Mouse (Mus musculus) forebrain, embryonic 16.5 days (tissue): ENCODE data around the gene Cox6b1. TPM values are rescaled to one million over a fixed set of nuclear protein-coding genes. Genes with fewer than 3 reads are reported as not detected.

Source experiments
- ATAC-seq: fragments of 200-750 bp; cut with Nextera tagmentation; 2 replicates; pipeline ENCODE4 v1.8.0; 2017; ENCODE audit warnings: mild to moderate bottlenecking, moderate library complexity
- H3K27ac ChIP-seq: fragments of 300-500 bp; sonication (generic); 2 replicates; pipeline ENCODE4 v1.5.1; 2014; ENCODE audit warnings: low read length, control low read depth
- H3K27me3 ChIP-seq: fragments of 300-500 bp; sonication (generic); replicated peaks from 2 replicates; pipeline ENCODE4 v1.6.1; 2014; ENCODE audit warnings: low read length; ENCODE audit not compliant: control insufficient read depth, insufficient read depth
- H3K36me3 ChIP-seq: fragments of 300-500 bp; sonication (generic); 2 replicates; pipeline ENCODE4 v1.6.1; 2014; ENCODE audit not compliant: control insufficient read depth, insufficient read depth
- H3K4me1 ChIP-seq: fragments of 300-500 bp; sonication (generic); replicated peaks from 2 replicates; pipeline ENCODE4 v1.6.1; 2014; ENCODE audit warnings: low read length; ENCODE audit not compliant: control insufficient read depth, insufficient read depth
- H3K4me2 ChIP-seq: fragments of 300-500 bp; sonication (generic); 2 replicates; pipeline ENCODE4 v1.6.1; 2014; ENCODE audit warnings: mild to moderate bottlenecking, low read length, control low read depth
- H3K4me3 ChIP-seq: fragments of 300-500 bp; sonication (generic); replicated peaks from 2 replicates; pipeline ENCODE4 v1.5.1; 2014; ENCODE audit warnings: mild to moderate bottlenecking, low read length, control low read depth
- H3K9ac ChIP-seq: fragments of 300-500 bp; sonication (generic); replicated peaks from 2 replicates; pipeline ENCODE4 v1.6.1; 2014; ENCODE audit warnings: low read depth, low read length, control low read depth
- H3K9me3 ChIP-seq: fragments of 300-500 bp; sonication (generic); 2 replicates; pipeline ENCODE4 v1.6.1; 2016; ENCODE audit warnings: low read length; ENCODE audit not compliant: control insufficient read depth
- WGBS: fragments of 180-500 bp; shearing (Covaris S2); extraction: QIAGEN DNeasy Blood & Tissue Kit; methylation state at CpG from one replicate; pipeline ENCODE4 v1.1.7; 2014; 5-methylcytosine and 5-hydroxymethylcytosine counted together
- polyA plus RNA-seq: library from polyadenylated mRNA; unstranded; fragments of >200 nt; fragmentation: Nextera tagmentation; extraction: Ambion mirVana; gene quantifications from 2 replicates; pipeline ENCODE4 v1.2.1, GENCODE M21; 2015

The Cox6b1 gene
- polyA plus RNA-seq, 1 experiment from 2014 or later, result 860 TPM

- WGBS, result 3% methylated on average over 5 of the region's 5 CpGs
- H3K4me3 ChIP-seq, result 0 out of 2 replicates have a peak within 1 kb of the TSS, but pooled peaks have one; percentile 8
- no peak within 1 kb of the TSS for H3K9ac ChIP-seq
- no peak for ATAC-seq
- no peaks in the 10 kb centered on the region for H3K9me3 ChIP-seq
- peaks cover 51% of the 10 kb centered on the region for H3K27me3 ChIP-seq
- H3K36me3 ChIP-seq, result peaks cover 6% of the 10 kb centered on the region
- H3K4me2 ChIP-seq, result peak within 1 kb of the TSS; percentile 14; the same call in 1 of the 2 replicates
- H3K4me1 ChIP-seq, result no peaks in the 10 kb centered on the region
- H3K27ac ChIP-seq, result no peak within 1 kb of the TSS
These were observed 9.8 kb upstream of the Cox6b1 start, which contains the start of gene Etv2 for GRCm38 (mm10) chr7:30635752-30636151. Gene Etv2, minus strand, starts transcription at chr7:30635852.

- no peak for ATAC-seq
- Histone ChIP-seq H3K4me3 (0 out of 2 replicates have a peak overlapping the region, but pooled peaks have one; percentile 8), H3K27ac (no peak overlapping the region), H3K4me1 (no peaks in the 10 kb centered on the region), H3K9ac (no peak overlapping the region), H3K36me3 (no peaks in the 10 kb centered on the region), H3K27me3 (peaks cover 52% of the 10 kb centered on the region), H3K4me2 (peak overlapping the region; percentile 14; the same call in 1 of the 2 replicates), H3K9me3 (no peaks in the 10 kb centered on the region)
- under 1% methylated on average over 20 of the region's 20 CpGs for WGBS
These were observed 8.7 kb upstream of the Cox6b1 start for GRCm38 (mm10) chr7:30634621-30635020.

- Histone ChIP-seq H3K4me2 (no peak overlapping the region), H3K9me3 (no peaks in the 10 kb centered on the region), H3K4me3 (no peak overlapping the region), H3K9ac (no peak overlapping the region), H3K27ac (no peak overlapping the region), H3K27me3 (peaks cover 54% of the 10 kb centered on the region), H3K36me3 (no peaks in the 10 kb centered on the region), H3K4me1 (no peaks in the 10 kb centered on the region)
- ATAC-seq, result no peak
- 5% methylated on average over 27 of the region's 27 CpGs for WGBS
These were observed 7.9 kb upstream of the Cox6b1 start for GRCm38 (mm10) chr7:30633762-30634412.

- Histone ChIP-seq H3K36me3 (no peaks in the 10 kb centered on the region), H3K4me3 (no peak overlapping the region), H3K27me3 (peaks cover 31% of the 10 kb centered on the region), H3K9me3 (no peaks in the 10 kb centered on the region), H3K9ac (no peak overlapping the region), H3K4me1 (peaks cover 9% of the 10 kb centered on the region), H3K27ac (no peak overlapping the region), H3K4me2 (no peak overlapping the region)
- ATAC-seq, result no peak
These were observed 3.1 kb upstream of the Cox6b1 start for GRCm38 (mm10) chr7:30629013-30629412.

GRCm38 (mm10) chr7:30626647-30627046 lies 696 bp upstream of the Cox6b1 start:
- Histone ChIP-seq H3K9me3 (no peaks in the 10 kb centered on the region), H3K36me3 (peaks cover 6% of the 10 kb centered on the region; the same call in 1 of the 2 replicates), H3K4me1 (peaks cover 9% of the 10 kb centered on the region), H3K4me3 (no peak overlapping the region), H3K27me3 (peaks cover 9% of the 10 kb centered on the region), H3K9ac (no peak overlapping the region), H3K4me2 (peak overlapping the region; percentile 97), H3K27ac (no peak overlapping the region)
- WGBS, result 87% methylated on average over 5 of the region's 5 CpGs
- no peak for ATAC-seq

GRCm38 (mm10) chr7:30619202-30619601 lies 6.7 kb downstream of the Cox6b1 start:
- no peak overlapping the region for H3K27ac ChIP-seq
- H3K36me3 ChIP-seq, result peaks cover 17% of the 10 kb centered on the region
- H3K4me2 ChIP-seq, result no peak overlapping the region
- H3K4me1 ChIP-seq, result no peaks in the 10 kb centered on the region
- H3K9ac ChIP-seq, result no peak overlapping the region
- H3K27me3 ChIP-seq, result no peaks in the 10 kb centered on the region
- H3K9me3 ChIP-seq, result no peaks in the 10 kb centered on the region
- H3K4me3 ChIP-seq, result no peak overlapping the region
- 90% methylated on average over 3 of the region's 3 CpGs for WGBS
- no peak for ATAC-seq

- ATAC-seq, result no peak
- H3K27ac ChIP-seq, result no peak overlapping the region
- H3K9ac ChIP-seq, result no peak overlapping the region
- H3K27me3 ChIP-seq, result no peaks in the 10 kb centered on the region
- no peak overlapping the region for H3K4me2 ChIP-seq
- H3K4me1 ChIP-seq, result no peaks in the 10 kb centered on the region
- no peak overlapping the region for H3K4me3 ChIP-seq
- H3K9me3 ChIP-seq, result no peaks in the 10 kb centered on the region
- WGBS, result 94% methylated on average over 9 of the region's 9 CpGs
- H3K36me3 ChIP-seq, result peaks cover 17% of the 10 kb centered on the region
These were observed 7.3 kb downstream of the Cox6b1 start for GRCm38 (mm10) chr7:30618658-30619057.

- Histone ChIP-seq H3K27me3 (no peaks in the 10 kb centered on the region), H3K4me3 (no peak overlapping the region), H3K27ac (no peak overlapping the region), H3K4me2 (no peak overlapping the region), H3K9ac (no peak overlapping the region), H3K9me3 (no peaks in the 10 kb centered on the region), H3K36me3 (peaks cover 11% of the 10 kb centered on the region), H3K4me1 (no peaks in the 10 kb centered on the region)
- WGBS, result 56% methylated on average over 5 of the region's 5 CpGs
- ATAC-seq, result no peak
These were observed 10.7 kb downstream of the Cox6b1 start for GRCm38 (mm10) chr7:30615049-30615760.

GRCm38 (mm10) chr7:30614454-30614853 lies 11.5 kb downstream of the Cox6b1 start:
- H3K4me1 ChIP-seq, result no peaks in the 10 kb centered on the region
- peaks cover 11% of the 10 kb centered on the region for H3K36me3 ChIP-seq
- H3K9ac ChIP-seq, result no peak overlapping the region
- ATAC-seq, result no peak
- no peak overlapping the region for H3K4me3 ChIP-seq
- no peaks in the 10 kb centered on the region for H3K27me3 ChIP-seq
- no peak overlapping the region for H3K4me2 ChIP-seq
- H3K27ac ChIP-seq, result no peak overlapping the region
- 79% methylated on average over 2 of the region's 2 CpGs for WGBS
- no peaks in the 10 kb centered on the region for H3K9me3 ChIP-seq
